Mouse (Mus musculus) bone marrow macrophage, adult 2 months (primary cell): ENCODE measurements around the gene Dnajc14. TPM values are rescaled to one million over a fixed set of nuclear protein-coding genes. Genes with fewer than 3 reads are reported as not detected.
"Not testable (repeated sequence)": the region's sequence is repeated elsewhere in the genome, so short reads cannot be mapped to it uniquely, and the experiment has no call there.

Experiments
- H3K27ac ChIP-seq: 2 replicates; pipeline ENCODE4 v1.5.1; 2012; ENCODE audit warnings: low read depth, low read length; ENCODE audit not compliant: insufficient read depth
- H3K4me1 ChIP-seq: 2 replicates; pipeline ENCODE4 v1.6.1; 2012; ENCODE audit warnings: low read length; ENCODE audit not compliant: control insufficient read depth, insufficient read depth
- H3K4me3 ChIP-seq: 2 replicates; pipeline ENCODE4 v1.5.1; 2012; ENCODE audit warnings: mild to moderate bottlenecking, low read length, moderate library complexity; ENCODE audit not compliant: insufficient read depth
- CTCF ChIP-seq: IDR thresholded peaks from 2 replicates; pipeline ENCODE4 v1.5.1; 2012; ENCODE audit warnings: low read depth, mild to moderate bottlenecking, low read length, moderate library complexity
- POLR2A ChIP-seq: IDR thresholded peaks from 2 replicates; pipeline ENCODE4 v1.6.1; 2012; ENCODE audit warnings: mild to moderate bottlenecking, low read depth, low read length, borderline replicate concordance
- polyA plus RNA-seq: library from polyadenylated mRNA; stranded (reverse); fragments of >200 nt; gene quantifications from 2 replicates; pipeline ENCODE4 v1.2.4, GENCODE M21; 2012; ENCODE audit not compliant: missing spikeins, insufficient read depth, insufficient read length

The Dnajc14 gene
- polyA plus RNA-seq, 1 experiment, result 65.2 TPM

DNA sequence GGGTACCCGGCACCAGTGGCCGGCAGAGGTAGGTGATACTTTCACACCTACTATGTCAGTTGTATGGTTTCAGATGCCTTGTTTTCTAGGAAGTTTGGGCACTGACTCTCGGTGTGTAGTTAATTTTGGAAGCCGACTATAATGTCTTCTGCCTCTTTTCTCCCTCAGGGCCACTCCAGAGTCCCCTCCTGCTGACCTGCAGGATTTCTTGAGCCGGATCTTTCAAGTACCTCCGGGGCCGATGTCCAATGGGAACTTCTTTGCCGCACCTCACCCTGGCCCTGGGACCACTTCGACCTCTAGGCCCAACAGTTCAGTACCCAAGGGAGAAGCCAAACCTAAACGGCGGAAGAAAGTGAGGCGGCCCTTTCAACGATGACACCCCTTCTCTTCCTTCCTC lies 13.2 kb downstream of the Dnajc14 start, which contains the start of gene Sarnp:
Gene Sarnp, plus strand, starts transcription at position 301 of the 400 bp plus-strand sequence.
- TF ChIP-seq CTCF, result no peak
- TF ChIP-seq POLR2A, result no peak

GRCm38 (mm10) chr10:128820217-128820616 lies 16.4 kb downstream of the Dnajc14 start:
- TF ChIP-seq CTCF (no peak), POLR2A (no peak)
- Histone ChIP-seq H3K27ac (no peak overlapping the region), H3K4me1 (peaks cover 10% of the 10 kb centered on the region), H3K4me3 (0 out of 2 replicates have a peak overlapping the region, but pooled peaks have one; percentile 10)

More for the DNA sequence above, 13.2 kb downstream of the Dnajc14 start, which contains the start of gene Sarnp:
- H3K27ac ChIP-seq, result no peak within 1 kb of the TSS
- H3K4me1 ChIP-seq, result peaks cover 4% of the 10 kb centered on the region; the same call in 1 of the 2 replicates
- H3K4me3 ChIP-seq, result no peak within 1 kb of the TSS

GRCm38 (mm10) chr10:128821358-128822056 lies 17.6 kb downstream of the Dnajc14 start, which contains the start of gene Ormdl2:
Gene Ormdl2 (minus strand): TSS chr10:128821645.
- H3K4me1 ChIP-seq, result peaks cover 12% of the 10 kb centered on the region
- no peak for TF ChIP-seq CTCF
- TF ChIP-seq POLR2A, result no peak
- peak within 1 kb of the TSS; percentile 68 for H3K4me3 ChIP-seq
- H3K27ac ChIP-seq, result peak within 1 kb of the TSS; percentile 10

- Histone ChIP-seq H3K27ac (peak overlapping the region; percentile 10), H3K4me1 (peaks cover 12% of the 10 kb centered on the region), H3K4me3 (peak overlapping the region; percentile 68)
- no peak for TF ChIP-seq POLR2A
- no peak for TF ChIP-seq CTCF
Observed at GRCm38 (mm10) chr10:128822135-128822534, 18.3 kb downstream of the Dnajc14 start.

GRCm38 (mm10) chr10:128823087-128823486 lies 19.2 kb downstream of the Dnajc14 start:
- H3K4me1 ChIP-seq, result peaks cover 12% of the 10 kb centered on the region
- peak overlapping the region; percentile 68 for H3K4me3 ChIP-seq
- H3K27ac ChIP-seq, result not testable (repeated sequence)

GRCm38 (mm10) chr10:128823821-128824220 lies 20.0 kb downstream of the Dnajc14 start:
- Histone ChIP-seq H3K4me1 (peaks cover 12% of the 10 kb centered on the region), H3K27ac (no peak overlapping the region), H3K4me3 (no peak overlapping the region)
- no peak for TF ChIP-seq CTCF
- no peak for TF ChIP-seq POLR2A

- no peak for TF ChIP-seq POLR2A
- TF ChIP-seq CTCF, result no peak
- Histone ChIP-seq H3K4me1 (no peaks in the 10 kb centered on the region), H3K4me3 (no peak overlapping the region), H3K27ac (no peak overlapping the region)
Observed at GRCm38 (mm10) chr10:128837400-128837799, 33.5 kb downstream of the Dnajc14 start.

DNA sequence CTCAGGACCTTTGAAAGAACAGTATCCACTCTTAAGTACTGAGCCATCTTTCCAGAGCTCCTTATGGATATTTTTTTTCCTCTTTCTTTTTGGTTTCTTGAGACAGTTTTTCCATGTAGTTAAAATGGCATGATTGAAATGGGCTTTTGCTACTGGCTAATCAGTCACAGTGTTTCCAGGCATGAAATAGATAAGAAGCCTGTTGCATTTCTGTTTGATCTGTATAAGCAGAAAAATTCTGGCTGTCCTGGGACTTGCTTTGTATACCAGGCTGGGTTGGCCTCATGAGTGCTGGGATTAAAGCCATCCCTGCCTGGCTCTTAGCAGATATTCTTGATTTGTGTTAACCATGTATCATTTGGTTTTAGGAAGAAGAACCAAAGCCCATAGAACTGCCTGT lies 35.6 kb downstream of the Dnajc14 start:
- TF ChIP-seq POLR2A, result no peak
- TF ChIP-seq CTCF, result no peak
- Histone ChIP-seq H3K27ac (no peak overlapping the region), H3K4me3 (no peak overlapping the region), H3K4me1 (no peaks in the 10 kb centered on the region)

- Histone ChIP-seq H3K4me3 (no peak overlapping the region), H3K27ac (no peak overlapping the region), H3K4me1 (no peaks in the 10 kb centered on the region)
- TF ChIP-seq POLR2A (no peak), CTCF (no peak)
Observed at GRCm38 (mm10) chr10:128840612-128841011, 36.8 kb downstream of the Dnajc14 start.

GRCm38 (mm10) chr10:128843260-128843659 lies 39.4 kb downstream of the Dnajc14 start:
- H3K4me1 ChIP-seq, result no peaks in the 10 kb centered on the region
- TF ChIP-seq CTCF (no peak), POLR2A (no peak)
- no peak overlapping the region for H3K27ac ChIP-seq
- H3K4me3 ChIP-seq, result no peak overlapping the region
